Mouse (Mus musculus): ENCODE results near the gene Arhgap11a.

Gene Arhgap11a

GRCm38 (mm10) chr2:113817681-113818606 lies 30.5 kb downstream of the Arhgap11a start:
- DNase-seq (ENCODE audit: low spot score), result no peak

GRCm38 (mm10) chr2:113807640-113808039 lies 40.8 kb downstream of the Arhgap11a start:
- peak; percentile 65 for DNase-seq (ENCODE audit: low spot score)

GRCm38 (mm10) chr2:113806851-113807577 lies 41.4 kb downstream of the Arhgap11a start:
- no peak for DNase-seq (ENCODE audit: low spot score)

- DNase-seq (ENCODE audit: low spot score), result no peak
These were observed 42.7 kb downstream of the Arhgap11a start for GRCm38 (mm10) chr2:113805765-113806164.

- no peak for DNase-seq (ENCODE audit: low spot score)
These were observed 44.7 kb downstream of the Arhgap11a start for GRCm38 (mm10) chr2:113803753-113804152.

GRCm38 (mm10) chr2:113800846-113801245 lies 47.6 kb downstream of the Arhgap11a start:
- no peak for DNase-seq (ENCODE audit: low spot score)

GRCm38 (mm10) chr2:113798605-113799004 lies 49.9 kb downstream of the Arhgap11a start:
- no peak for DNase-seq (ENCODE audit: low spot score)

- no peak for DNase-seq (ENCODE audit: low spot score)
These were observed 53.3 kb downstream of the Arhgap11a start for GRCm38 (mm10) chr2:113795186-113795585.

- DNase-seq (ENCODE audit: low spot score), result no peak
These were observed 54.9 kb downstream of the Arhgap11a start for GRCm38 (mm10) chr2:113793521-113793920.

- no peak for DNase-seq (ENCODE audit: low spot score)
These were observed 59.6 kb downstream of the Arhgap11a start for GRCm38 (mm10) chr2:113788821-113789387.

- DNase-seq (ENCODE audit: low spot score), result no peak
These were observed 60.6 kb downstream of the Arhgap11a start for GRCm38 (mm10) chr2:113787882-113788281.

GRCm38 (mm10) chr2:113784851-113785250 lies 63.6 kb downstream of the Arhgap11a start:
- no peak for DNase-seq (ENCODE audit: low spot score)

- no peak for DNase-seq (ENCODE audit: low spot score)
These were observed 66.9 kb downstream of the Arhgap11a start for GRCm38 (mm10) chr2:113781521-113781920.
